Mouse (Mus musculus): Measurements from ENCODE around the gene Gm49368.

GRCm38 (mm10) chr7:128112131-128112530 is 49.6 kb downstream of the Gm49368 start:
- TF ChIP-seq POLR2A (IDR thresholded peaks at IDR 0.05; ENCODE audit: extremely low read depth, insufficient read depth, low read length) (no peak), CTCF (IDR thresholded peaks at IDR 0.05; ENCODE audit: extremely low read depth, insufficient read depth, low read length) (no peak)
